Mouse (Mus musculus) intestine, postnatal 0 days (tissue): ENCODE results near the gene Agbl4. TPM values are rescaled to one million over a fixed set of nuclear protein-coding genes. Genes with fewer than 3 reads are reported as not detected.

Experiments
- ATAC-seq: fragments of 200-750 bp; cut with Nextera tagmentation; 2 replicates; pipeline ENCODE4 v1.8.0; 2017; ENCODE audit warnings: mild to moderate bottlenecking, moderate TSS enrichment, moderate library complexity
- H3K27ac ChIP-seq: fragments of 300-500 bp; sonication (generic); 2 replicates; pipeline ENCODE4 v1.5.1; 2014; ENCODE audit warnings: mild to moderate bottlenecking, low read depth, low read length, moderate library complexity
- H3K27me3 ChIP-seq: fragments of 300-500 bp; sonication (generic); replicated peaks from 2 replicates; pipeline ENCODE4 v1.6.1; 2014; ENCODE audit warnings: low read length, mixed read lengths; ENCODE audit not compliant: control insufficient read depth, insufficient read depth
- H3K36me3 ChIP-seq: fragments of 300-500 bp; sonication (generic); 2 replicates; pipeline ENCODE4 v1.6.1; 2014; ENCODE audit warnings: mild to moderate bottlenecking, moderate library complexity; ENCODE audit not compliant: control insufficient read depth, insufficient read depth
- H3K4me1 ChIP-seq: fragments of 300-500 bp; sonication (generic); replicated peaks from 2 replicates; pipeline ENCODE4 v1.6.1; 2014; ENCODE audit warnings: antibody characterized with exemption, low read length, mixed read lengths; ENCODE audit not compliant: control insufficient read depth, insufficient read depth
- H3K4me2 ChIP-seq: fragments of 300-500 bp; sonication (generic); replicated peaks from 2 replicates; pipeline ENCODE4 v1.6.1; 2014; ENCODE audit warnings: low read depth, mild to moderate bottlenecking, moderate library complexity
- H3K4me3 ChIP-seq: fragments of 300-500 bp; sonication (generic); 2 replicates; pipeline ENCODE4 v1.5.1; 2014; ENCODE audit warnings: low read depth, low read length
- H3K9ac ChIP-seq: fragments of 300-500 bp; sonication (generic); 2 replicates; pipeline ENCODE4 v1.6.1; 2014; ENCODE audit warnings: mild to moderate bottlenecking, low read depth, low read length
- H3K9me3 ChIP-seq: fragments of 300-500 bp; sonication (generic); 2 replicates; pipeline ENCODE4 v1.6.1; 2016; ENCODE audit warnings: mixed run types; ENCODE audit not compliant: control insufficient read depth
- CTCF ChIP-seq: sonication (generic); IDR thresholded peaks from 2 replicates; pipeline ENCODE4 v1.5.1; 2016; ENCODE audit warnings: low read depth, mild to moderate bottlenecking, control low read depth, antibody characterized with exemption, moderate library complexity
- WGBS: fragments of 180-500 bp; shearing (Covaris S2); extraction: QIAGEN DNeasy Blood & Tissue Kit; methylation state at CpG from one replicate; pipeline ENCODE4 v1.1.7; 2014; 5-methylcytosine and 5-hydroxymethylcytosine counted together
- polyA plus RNA-seq: library from polyadenylated mRNA; unstranded; fragments of >200 nt; fragmentation: Nextera tagmentation; extraction: Ambion mirVana; gene quantifications from 2 replicates; pipeline ENCODE4 v1.2.1, GENCODE M21; 2015

Gene Agbl4
- polyA plus RNA-seq, 1 experiment from 2014 or later = 0.18 TPM

DNA sequence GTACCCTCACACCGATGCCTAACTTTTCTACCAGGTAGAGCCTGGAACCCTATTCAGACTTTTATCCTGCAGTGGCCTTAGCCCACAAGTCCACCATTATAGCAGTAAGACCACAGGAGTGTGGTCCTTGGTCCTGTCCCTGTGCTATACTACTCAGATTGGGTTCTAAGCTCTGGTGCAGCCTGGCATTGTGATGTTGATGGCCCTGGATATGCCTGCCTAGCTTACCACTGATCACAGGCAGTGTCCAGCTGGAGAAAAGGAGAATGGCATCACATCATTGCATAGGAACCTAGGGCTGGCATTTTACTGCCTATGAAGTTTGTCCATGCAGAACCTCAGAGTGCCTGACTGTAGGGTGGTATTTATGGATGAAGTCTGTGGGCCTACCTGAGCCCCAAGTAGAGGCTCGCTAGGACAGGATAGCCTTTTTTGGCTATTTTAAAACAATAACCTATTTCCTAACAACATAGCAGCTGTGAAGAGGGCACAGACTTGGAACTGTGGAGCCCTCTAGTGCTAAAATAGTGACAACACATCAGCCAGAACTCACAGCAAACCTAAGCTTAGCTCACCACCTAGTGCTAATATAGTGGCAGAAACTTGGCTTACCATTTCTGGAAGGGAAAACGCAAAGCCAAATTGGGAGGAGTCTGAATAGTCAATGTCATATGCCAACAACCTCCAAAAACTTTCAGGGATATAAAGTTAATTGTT, 911.3 kb downstream of the Agbl4 start:
- no peak for ATAC-seq
- no peaks in the 10 kb centered on the region for H3K4me1 ChIP-seq
- H3K27me3 ChIP-seq = no peaks in the 10 kb centered on the region
- no peak overlapping the region for H3K4me2 ChIP-seq
- H3K4me3 ChIP-seq = no peak overlapping the region
- H3K36me3 ChIP-seq = no peaks in the 10 kb centered on the region
- no peak overlapping the region for H3K27ac ChIP-seq
- H3K9me3 ChIP-seq = no peaks in the 10 kb centered on the region
- WGBS = 75% methylated on average over 3 of the region's 3 CpGs
- TF ChIP-seq CTCF = peak; percentile 60
- H3K9ac ChIP-seq = no peak overlapping the region

DNA sequence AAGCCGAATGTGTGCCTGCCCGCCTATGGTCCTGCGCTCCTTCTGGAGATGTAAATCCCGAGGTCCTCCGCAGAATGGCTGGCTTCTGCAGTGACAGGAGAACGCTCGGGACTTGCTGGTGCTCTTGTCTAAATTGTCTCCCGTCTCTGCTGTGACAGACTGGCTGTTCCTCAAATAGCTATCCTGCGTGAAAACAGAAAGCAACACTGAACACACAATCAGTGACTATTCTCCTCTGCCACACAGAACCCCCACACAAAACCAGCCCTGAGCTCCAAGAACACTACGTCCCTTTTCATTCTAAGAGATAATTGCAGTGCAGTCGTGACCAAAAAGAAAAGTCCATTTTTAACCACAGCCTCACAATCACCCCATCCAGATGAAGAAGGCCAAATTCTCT, 929.6 kb downstream of the Agbl4 start:
- Histone ChIP-seq H3K9me3 (no peaks in the 10 kb centered on the region), H3K4me1 (no peaks in the 10 kb centered on the region), H3K9ac (no peak overlapping the region), H3K27me3 (no peaks in the 10 kb centered on the region), H3K27ac (no peak overlapping the region), H3K4me2 (no peak overlapping the region), H3K36me3 (no peaks in the 10 kb centered on the region), H3K4me3 (no peak overlapping the region)
- WGBS = 67% methylated on average over 11 of the region's 11 CpGs
- ATAC-seq = no peak
- TF ChIP-seq CTCF = no peak

DNA sequence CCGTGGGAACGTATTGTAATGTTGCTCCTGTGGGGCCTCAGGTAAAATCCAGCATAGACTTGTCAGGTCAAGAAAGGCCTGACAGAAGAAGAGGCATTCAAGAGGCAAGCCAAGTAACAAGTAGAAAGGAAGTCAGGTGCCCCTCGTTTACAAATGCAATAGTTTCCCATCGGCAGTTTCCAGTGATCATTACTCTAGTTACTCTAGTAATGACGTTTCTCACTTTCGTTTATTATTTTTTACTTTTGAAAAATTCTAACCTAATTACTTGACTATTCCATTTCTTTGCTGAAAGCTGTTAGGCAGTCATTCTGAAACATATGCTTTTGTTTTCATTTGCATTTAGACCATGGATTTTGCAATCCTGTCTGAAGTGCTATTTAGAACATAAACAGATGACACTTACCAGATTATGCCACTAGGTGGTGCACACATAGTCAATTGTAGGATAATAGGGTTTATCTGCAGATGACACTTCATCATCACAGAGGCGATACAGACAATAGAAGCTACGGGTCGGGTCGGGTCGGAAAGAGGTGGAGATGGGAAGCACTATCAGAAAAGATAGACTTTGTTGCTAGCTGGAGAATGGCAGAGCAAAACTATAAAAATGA, 930.4 kb downstream of the Agbl4 start:
- 61% methylated on average over 11 of the region's 11 CpGs for WGBS
- Histone ChIP-seq H3K27ac (no peak overlapping the region; the same call in 1 of the 2 replicates), H3K4me1 (no peaks in the 10 kb centered on the region), H3K4me2 (no peak overlapping the region), H3K36me3 (no peaks in the 10 kb centered on the region), H3K9me3 (no peaks in the 10 kb centered on the region), H3K4me3 (no peak overlapping the region), H3K9ac (no peak overlapping the region), H3K27me3 (no peaks in the 10 kb centered on the region)
- peak; percentile 81 for TF ChIP-seq CTCF
- ATAC-seq = no peak

DNA sequence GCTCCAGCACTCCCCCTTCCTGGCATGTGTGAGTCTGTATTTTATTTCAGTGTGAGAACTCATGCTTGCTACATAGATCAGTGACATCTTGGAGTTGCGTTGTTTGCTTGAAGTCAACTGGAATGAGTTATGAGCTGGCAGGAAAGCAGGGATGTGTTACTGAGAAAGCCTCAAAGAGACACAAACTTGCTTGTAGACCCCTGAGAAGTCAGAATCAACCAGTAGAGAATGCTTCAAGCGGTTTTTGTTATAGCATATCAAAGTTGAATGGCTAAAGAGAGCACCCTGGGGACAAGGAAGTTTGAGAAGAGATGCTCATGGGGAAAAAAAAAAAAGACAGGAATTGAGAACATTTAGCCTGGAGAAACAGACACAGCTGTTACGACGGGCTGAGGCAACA, 932.0 kb downstream of the Agbl4 start:
- Histone ChIP-seq H3K4me3 (no peak overlapping the region), H3K9me3 (no peaks in the 10 kb centered on the region), H3K27me3 (no peaks in the 10 kb centered on the region), H3K36me3 (no peaks in the 10 kb centered on the region), H3K27ac (no peak overlapping the region), H3K4me2 (no peak overlapping the region), H3K9ac (no peak overlapping the region), H3K4me1 (no peaks in the 10 kb centered on the region)
- ATAC-seq = no peak
- TF ChIP-seq CTCF = no peak
- WGBS = 80% methylated on average over 4 of the region's 4 CpGs

DNA sequence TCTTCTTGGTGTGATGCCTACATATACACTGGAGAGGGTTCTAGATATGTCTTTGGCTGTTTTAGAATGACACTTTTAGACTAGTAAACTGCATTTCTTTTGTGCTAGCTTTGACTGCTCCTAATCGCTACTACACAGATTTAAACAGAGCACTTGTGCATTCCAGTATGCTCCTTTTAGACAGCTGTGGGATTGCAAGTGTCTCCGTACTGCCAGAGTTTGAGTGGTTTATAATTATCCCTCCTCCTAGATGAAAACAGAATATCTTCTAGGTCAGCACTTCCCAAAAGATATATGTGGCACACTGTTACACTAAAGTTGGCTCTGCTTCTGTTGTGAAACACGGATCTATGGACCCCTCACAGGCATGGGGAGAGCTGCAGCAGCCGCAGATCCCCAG, 935.4 kb downstream of the Agbl4 start:
- Histone ChIP-seq H3K4me2 (no peak overlapping the region), H3K27ac (no peak overlapping the region), H3K4me1 (no peaks in the 10 kb centered on the region), H3K9me3 (no peaks in the 10 kb centered on the region), H3K9ac (no peak overlapping the region), H3K36me3 (no peaks in the 10 kb centered on the region), H3K4me3 (no peak overlapping the region), H3K27me3 (no peaks in the 10 kb centered on the region)
- ATAC-seq = no peak
- TF ChIP-seq CTCF = no peak
- WGBS = 61% methylated on average over 4 of the region's 4 CpGs

DNA sequence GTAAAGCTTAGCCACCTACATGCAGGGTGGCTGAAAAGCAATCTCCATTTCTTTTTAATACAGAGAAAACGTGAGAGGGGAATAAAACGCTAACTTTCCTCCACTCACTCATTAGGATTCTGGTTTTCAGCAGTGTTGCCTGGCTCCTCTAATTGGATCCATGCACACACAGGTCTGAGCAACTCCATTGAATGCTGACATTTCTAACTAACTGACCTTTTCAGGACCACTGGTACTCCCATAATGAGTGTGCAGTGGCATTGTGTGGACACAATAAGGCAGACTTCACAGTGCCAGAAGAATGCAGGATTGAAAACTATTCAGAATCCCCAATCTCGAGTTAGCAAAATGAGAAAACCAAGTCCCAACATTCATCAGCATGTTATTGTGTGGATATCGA, 952.5 kb downstream of the Agbl4 start:
- no peak for TF ChIP-seq CTCF
- H3K9me3 ChIP-seq = no peaks in the 10 kb centered on the region
- H3K4me1 ChIP-seq = no peaks in the 10 kb centered on the region
- H3K4me3 ChIP-seq = no peak overlapping the region
- H3K27me3 ChIP-seq = no peaks in the 10 kb centered on the region
- no peak overlapping the region for H3K4me2 ChIP-seq
- no peak overlapping the region for H3K9ac ChIP-seq
- ATAC-seq = no peak
- no peak overlapping the region for H3K27ac ChIP-seq
- no peaks in the 10 kb centered on the region for H3K36me3 ChIP-seq
- 74% methylated on average over 4 of the region's 4 CpGs for WGBS
